Mouse (Mus musculus) lung, embryonic 16.5 days (tissue): ENCODE results near the gene Ptcra. TPM values are rescaled to one million over a fixed set of nuclear protein-coding genes. Genes with fewer than 3 reads are reported as not detected.

Experiments used
- ATAC-seq: fragments of 200-750 bp; cut with Nextera tagmentation; 2 replicates; pipeline ENCODE4 v1.8.0; 2017; ENCODE audit warnings: low read depth, mild to moderate bottlenecking, moderate library complexity
- H3K27ac ChIP-seq: fragments of 300-500 bp; sonication (generic); 2 replicates; pipeline ENCODE4 v1.5.1; 2014; ENCODE audit warnings: mild to moderate bottlenecking, control low read depth, low read length
- H3K27me3 ChIP-seq: fragments of 300-500 bp; sonication (generic); 2 replicates; pipeline ENCODE4 v1.6.1; 2014; ENCODE audit warnings: low read depth, low read length, mixed read lengths; ENCODE audit not compliant: control insufficient read depth, insufficient read depth
- H3K36me3 ChIP-seq: fragments of 300-500 bp; sonication (generic); 2 replicates; pipeline ENCODE4 v1.6.1; 2014; ENCODE audit warnings: low read length; ENCODE audit not compliant: control insufficient read depth, insufficient read depth
- H3K4me1 ChIP-seq: fragments of 300-500 bp; sonication (generic); replicated peaks from 2 replicates; pipeline ENCODE4 v1.6.1; 2014; ENCODE audit warnings: low read length, mixed read lengths; ENCODE audit not compliant: control insufficient read depth, insufficient read depth
- H3K4me2 ChIP-seq: fragments of 300-500 bp; sonication (generic); 2 replicates; pipeline ENCODE4 v1.6.1; 2014; ENCODE audit warnings: low read depth, low read length, control low read depth
- H3K4me3 ChIP-seq: fragments of 300-500 bp; sonication (generic); 2 replicates; pipeline ENCODE4 v1.5.1; 2014; ENCODE audit warnings: mild to moderate bottlenecking, low read length, control low read depth
- H3K9ac ChIP-seq: fragments of 300-500 bp; sonication (generic); 2 replicates; pipeline ENCODE4 v1.6.1; 2014; ENCODE audit warnings: low read length, control low read depth
- H3K9me3 ChIP-seq: fragments of 300-500 bp; sonication (generic); 2 replicates; pipeline ENCODE4 v1.6.1; 2016; ENCODE audit warnings: low read length; ENCODE audit not compliant: control insufficient read depth
- WGBS: fragments of 180-500 bp; shearing (Covaris S2); extraction: QIAGEN DNeasy Blood & Tissue Kit; methylation state at CpG from one replicate; pipeline ENCODE4 v1.1.7; 2014; 5-methylcytosine and 5-hydroxymethylcytosine counted together
- polyA plus RNA-seq: library from polyadenylated mRNA; unstranded; fragments of >200 nt; fragmentation: Nextera tagmentation; extraction: Ambion mirVana; gene quantifications from 2 replicates; pipeline ENCODE4 v1.2.1, GENCODE M21; 2015

Gene Ptcra
- polyA plus RNA-seq, 1 experiment from 2014 or later = 2.8 TPM

GRCm38 (mm10) chr17:46751794-46752556 lies 11.5 kb downstream of the Ptcra start, which contains the start of gene Cnpy3:
Gene Cnpy3 (minus strand): TSS chr17:46752214.
- Histone ChIP-seq H3K9me3 (no peaks in the 10 kb centered on the region), H3K4me3 (peak within 1 kb of the TSS; percentile 87), H3K4me2 (peak within 1 kb of the TSS; percentile 85), H3K27me3 (no peaks in the 10 kb centered on the region), H3K9ac (peak within 1 kb of the TSS; percentile 82), H3K27ac (peak within 1 kb of the TSS; percentile 93), H3K4me1 (peaks cover 12% of the 10 kb centered on the region), H3K36me3 (peaks cover 4% of the 10 kb centered on the region; the same call in 1 of the 2 replicates)
- WGBS = under 1% methylated on average over 58 of the region's 58 CpGs
- ATAC-seq = peak; percentile 99

GRCm38 (mm10) chr17:46751056-46751793 lies 12.3 kb downstream of the Ptcra start:
- Histone ChIP-seq H3K27ac (peak overlapping the region; percentile 93), H3K9ac (peak overlapping the region; percentile 82), H3K9me3 (no peaks in the 10 kb centered on the region), H3K36me3 (peaks cover 4% of the 10 kb centered on the region; the same call in 1 of the 2 replicates), H3K27me3 (no peaks in the 10 kb centered on the region), H3K4me3 (peak overlapping the region; percentile 87), H3K4me2 (peak overlapping the region; percentile 85), H3K4me1 (peaks cover 12% of the 10 kb centered on the region)
- peak; percentile 50 for ATAC-seq
- WGBS = 12% methylated on average over 16 of the region's 16 CpGs

- no peaks in the 10 kb centered on the region for H3K27me3 ChIP-seq
- H3K9me3 ChIP-seq = no peaks in the 10 kb centered on the region
- 87% methylated on average over 4 of the region's 4 CpGs for whole genome bisulfite sequencing
- H3K9ac ChIP-seq = peak overlapping the region; percentile 82
- no peak overlapping the region for H3K27ac ChIP-seq
- H3K4me3 ChIP-seq = peak overlapping the region; percentile 87
- peaks cover 5% of the 10 kb centered on the region; the same call in 1 of the 2 replicates for H3K36me3 ChIP-seq
- H3K4me2 ChIP-seq = peak overlapping the region; percentile 85
- peaks cover 12% of the 10 kb centered on the region for H3K4me1 ChIP-seq
- no peak for ATAC-seq
Observed at GRCm38 (mm10) chr17:46750580-46750979, 12.9 kb downstream of the Ptcra start.

DNA sequence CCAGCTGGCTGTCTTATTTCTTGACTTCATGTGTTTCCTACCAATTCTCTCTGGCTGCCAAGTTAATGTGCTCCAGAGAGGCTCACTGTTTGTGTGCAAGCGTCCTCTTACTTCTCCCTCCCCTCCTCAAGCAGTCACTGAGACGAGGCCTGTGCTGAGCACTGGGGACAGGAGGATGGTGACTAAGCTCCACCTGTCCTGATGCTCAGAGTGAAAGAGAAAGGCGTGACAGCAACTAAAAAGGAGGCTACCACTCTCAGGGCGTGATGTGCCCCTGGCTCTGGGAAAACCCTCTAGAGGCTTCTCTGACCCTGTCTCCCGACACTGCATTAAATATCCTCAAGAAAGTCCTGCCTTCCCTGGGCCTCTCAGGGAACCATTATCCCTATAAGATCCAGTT lies 14.2 kb downstream of the Ptcra start:
- peaks cover 12% of the 10 kb centered on the region for H3K4me1 ChIP-seq
- WGBS = 87% methylated on average over 5 of the region's 5 CpGs
- H3K36me3 ChIP-seq = peaks cover 5% of the 10 kb centered on the region; the same call in 1 of the 2 replicates
- no peak for ATAC-seq
- H3K4me3 ChIP-seq = no peak overlapping the region
- no peaks in the 10 kb centered on the region for H3K9me3 ChIP-seq
- no peaks in the 10 kb centered on the region for H3K27me3 ChIP-seq
- H3K9ac ChIP-seq = no peak overlapping the region
- no peak overlapping the region for H3K27ac ChIP-seq
- H3K4me2 ChIP-seq = no peak overlapping the region

DNA sequence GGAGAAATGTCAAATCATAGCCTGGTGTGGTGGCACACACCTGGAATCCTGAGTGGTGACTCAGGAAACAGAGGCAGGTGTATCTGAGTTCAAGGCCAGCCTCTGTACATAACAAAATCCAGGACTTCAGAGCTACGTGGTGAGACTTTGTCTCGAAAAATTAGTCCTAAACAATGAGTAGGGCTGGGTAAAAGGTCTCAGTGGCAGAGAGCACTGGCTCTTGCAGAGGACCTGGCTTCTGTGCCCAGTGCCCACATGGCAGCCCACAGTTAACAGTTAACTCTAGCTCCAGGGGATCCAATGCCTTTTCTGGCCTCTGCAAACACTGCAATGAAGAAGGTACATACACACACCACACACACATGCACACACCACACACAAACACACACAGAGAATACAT lies 15.7 kb downstream of the Ptcra start:
- no peak for ATAC-seq
- Histone ChIP-seq H3K4me3 (no peak overlapping the region), H3K27me3 (no peaks in the 10 kb centered on the region), H3K36me3 (peaks cover 5% of the 10 kb centered on the region; the same call in 1 of the 2 replicates), H3K4me1 (peaks cover 12% of the 10 kb centered on the region), H3K9ac (no peak overlapping the region), H3K27ac (no peak overlapping the region), H3K9me3 (no peaks in the 10 kb centered on the region), H3K4me2 (no peak overlapping the region)
- 82% methylated on average over 2 of the region's 2 CpGs for WGBS

GRCm38 (mm10) chr17:46747234-46747633 lies 16.3 kb downstream of the Ptcra start:
- no peak overlapping the region for H3K27ac ChIP-seq
- no peaks in the 10 kb centered on the region for H3K27me3 ChIP-seq
- H3K9ac ChIP-seq = no peak overlapping the region
- H3K4me2 ChIP-seq = no peak overlapping the region
- H3K36me3 ChIP-seq = peaks cover 7% of the 10 kb centered on the region; the same call in 1 of the 2 replicates
- WGBS = 79% methylated on average over 8 of the region's 8 CpGs
- H3K4me1 ChIP-seq = peaks cover 7% of the 10 kb centered on the region
- no peaks in the 10 kb centered on the region for H3K9me3 ChIP-seq
- no peak overlapping the region for H3K4me3 ChIP-seq
- ATAC-seq = no peak

DNA sequence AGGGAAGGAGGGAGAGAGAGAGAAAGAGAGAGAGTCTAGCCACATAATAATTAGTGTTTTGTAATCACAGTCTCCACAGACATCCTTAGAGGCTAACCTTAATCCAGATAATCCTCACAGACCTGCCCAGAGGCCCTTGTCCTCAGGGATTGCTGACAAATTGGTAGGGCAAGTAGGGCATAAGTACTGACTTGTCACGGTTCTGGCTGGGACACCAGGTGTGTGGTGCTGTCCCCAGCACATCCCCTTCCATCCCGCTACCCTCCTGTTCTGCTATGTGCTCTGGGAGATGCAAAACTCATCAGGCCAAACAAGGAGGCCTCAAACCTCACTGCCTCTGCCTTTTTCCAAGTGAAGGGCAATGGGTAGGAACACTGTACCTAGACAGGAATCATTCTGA lies 18.0 kb downstream of the Ptcra start:
- 94% methylated on average over 2 of the region's 2 CpGs for WGBS
- Histone ChIP-seq H3K4me1 (no peaks in the 10 kb centered on the region; the same call in 1 of the 2 replicates), H3K36me3 (peaks cover 7% of the 10 kb centered on the region; the same call in 1 of the 2 replicates), H3K4me2 (no peak overlapping the region), H3K9ac (no peak overlapping the region), H3K27me3 (no peaks in the 10 kb centered on the region), H3K9me3 (no peaks in the 10 kb centered on the region), H3K4me3 (no peak overlapping the region), H3K27ac (no peak overlapping the region)
- no peak for ATAC-seq

GRCm38 (mm10) chr17:46742986-46743385 lies 20.5 kb downstream of the Ptcra start:
- Histone ChIP-seq H3K4me3 (no peak overlapping the region), H3K4me1 (no peaks in the 10 kb centered on the region), H3K9me3 (no peaks in the 10 kb centered on the region), H3K27me3 (no peaks in the 10 kb centered on the region), H3K27ac (no peak overlapping the region), H3K9ac (no peak overlapping the region), H3K36me3 (peaks cover 7% of the 10 kb centered on the region; the same call in 1 of the 2 replicates), H3K4me2 (no peak overlapping the region)
- ATAC-seq = peak; percentile 38; the same call in 1 of the 2 replicates
- WGBS = 71% methylated on average over 9 of the region's 9 CpGs

- H3K4me1 ChIP-seq = no peaks in the 10 kb centered on the region
- no peak for ATAC-seq
- no peak overlapping the region for H3K4me3 ChIP-seq
- no peak overlapping the region for H3K27ac ChIP-seq
- no peak overlapping the region for H3K9ac ChIP-seq
- peaks cover 3% of the 10 kb centered on the region; the same call in 1 of the 2 replicates for H3K36me3 ChIP-seq
- H3K4me2 ChIP-seq = no peak overlapping the region
- WGBS = 88% methylated on average over 6 of the region's 6 CpGs
- H3K9me3 ChIP-seq = no peaks in the 10 kb centered on the region
- H3K27me3 ChIP-seq = no peaks in the 10 kb centered on the region
Observed at GRCm38 (mm10) chr17:46741305-46741704, 22.2 kb downstream of the Ptcra start.
